Mouse (Mus musculus) cerebellum, postnatal 25 days (tissue): ENCODE results near the gene Mfsd4b2.
"Not testable (repeated sequence)": the region's sequence is repeated elsewhere in the genome, so short reads cannot be mapped to it uniquely, and the experiment has no call there.

ENCODE experiments used
- DNase-seq, 2 experiments: peaks; one replicate each; pipeline ENCODE4 v3.0.0; 2021; ENCODE audit warnings: mixed read lengths in 2 of 2

Gene Mfsd4b2

GRCm38 (mm10) chr10:39926616-39927139 is at the start of gene Mfsd4b2:
Gene Mfsd4b2, minus strand, starts transcription at chr10:39926923.
- peak; percentile 8 to 27 for DNase-seq

- no peak for DNase-seq
Observed at GRCm38 (mm10) chr10:39975771-39976170, 49.0 kb upstream of the Mfsd4b2 start.

GRCm38 (mm10) chr10:39974982-39975381 is 48.3 kb upstream of the Mfsd4b2 start:
- no peak for DNase-seq

- DNase-seq = no peak
Observed at GRCm38 (mm10) chr10:39967512-39967911, 40.8 kb upstream of the Mfsd4b2 start.

GRCm38 (mm10) chr10:39961906-39962305 is 35.2 kb upstream of the Mfsd4b2 start:
- DNase-seq = no peak

GRCm38 (mm10) chr10:39960441-39960822 is 33.7 kb upstream of the Mfsd4b2 start:
- DNase-seq = no peak

- peak; percentile 88 to 91 for DNase-seq
Observed at GRCm38 (mm10) chr10:39959761-39960440, 33.2 kb upstream of the Mfsd4b2 start, which contains the start of gene Mfsd4b3. Gene Mfsd4b3, minus strand, starts transcription at chr10:39960153.

- no peak for DNase-seq
Observed at GRCm38 (mm10) chr10:39958266-39958665, 31.5 kb upstream of the Mfsd4b2 start.

- no peak for DNase-seq
Observed at GRCm38 (mm10) chr10:39956340-39956878, 29.7 kb upstream of the Mfsd4b2 start.

GRCm38 (mm10) chr10:39955163-39955562 is 28.4 kb upstream of the Mfsd4b2 start:
- DNase-seq = no peak

- DNase-seq = no peak
Observed at GRCm38 (mm10) chr10:39949377-39949954, 22.7 kb upstream of the Mfsd4b2 start.

GRCm38 (mm10) chr10:39947195-39947594 is 20.5 kb upstream of the Mfsd4b2 start:
- not testable (repeated sequence) for DNase-seq

- no peak for DNase-seq
Observed at GRCm38 (mm10) chr10:39936553-39936952, 9.8 kb upstream of the Mfsd4b2 start.

GRCm38 (mm10) chr10:39924556-39924955 is 2.2 kb downstream of the Mfsd4b2 start:
- DNase-seq = not testable (repeated sequence)

- DNase-seq = no peak
Observed at GRCm38 (mm10) chr10:39912616-39913015, 14.1 kb downstream of the Mfsd4b2 start.

- no peak for DNase-seq
Observed at GRCm38 (mm10) chr10:39908768-39909441, 17.8 kb downstream of the Mfsd4b2 start.

GRCm38 (mm10) chr10:39906799-39907658 is 19.7 kb downstream of the Mfsd4b2 start:
- DNase-seq = no peak

- no peak for DNase-seq
Observed at GRCm38 (mm10) chr10:39904191-39904590, 22.5 kb downstream of the Mfsd4b2 start.

GRCm38 (mm10) chr10:39898874-39899371 is 27.8 kb downstream of the Mfsd4b2 start, which contains the start of gene Mfsd4b4:
Gene Mfsd4b4, minus strand, starts transcription at chr10:39899238.
- peak; percentile 90 to 95 for DNase-seq

- DNase-seq = no peak
Observed at GRCm38 (mm10) chr10:39896503-39896902, 30.2 kb downstream of the Mfsd4b2 start.

- no peak for DNase-seq
Observed at GRCm38 (mm10) chr10:39893702-39894697, 32.7 kb downstream of the Mfsd4b2 start.
